In genomic region chr19:16198162-16198561, GRCm38 (mm10) we compare ENCODE assay signal across 12 mouse cellular contexts.
DNase-seq lines count a peak whose midpoint lies in the region; ATAC-seq and TF ChIP-seq lines count a peak whose summit lies in the region.
"Had no signal": no experiment of that assay in that cellular context is flagged by ENCODE, and none has a peak within 500 bp of the region (broad histone marks: within the 10 kb centered on the region; RNA-seq: fewer than 3 reads in every experiment).

No protein-coding gene starts in this region.

- no peak for TF ChIP-seq EP300 in heart, postnatal 0 days (IDR thresholded peaks at IDR 0.05; ENCODE audit: low read depth)

- no peak for TF ChIP-seq POLR2A in cortical plate, adult 2 months (IDR thresholded peaks at IDR 0.05; ENCODE audit: extremely low read depth, insufficient read depth, low read length)

- intact Hi-C loops in left cerebral cortex, adult 2 months (cut with DNase I), result loop anchor here (10.0 kb wide), 1 partner anchor 133 kb away; no protein-coding TSS in a partner anchor

- peak; percentile 37 for TF ChIP-seq CTCF in heart, postnatal 0 days (IDR thresholded peaks at IDR 0.05; ENCODE audit: low read depth)
- peak; percentile 39 for TF ChIP-seq CTCF in left cerebral cortex, adult 2 months (IDR thresholded peaks at IDR 0.05)
- TF ChIP-seq CTCF in cortical plate, adult 2 months (IDR thresholded peaks at IDR 0.05; ENCODE audit: extremely low read depth, insufficient read depth, low read length), result peak; percentile 30; the same call in 1 of the 2 replicates

- H3K9me3 ChIP-seq in heart, postnatal 0 days (replicated peaks; ENCODE audit: control insufficient read depth, low read length), result no peaks in the 10 kb centered on the region
- no peaks in the 10 kb centered on the region for H3K9me3 ChIP-seq in heart, embryonic 12.5 days (replicated peaks)
- H3K9me3 ChIP-seq: embryonic facial prominence, embryonic 15.5 days; heart, embryonic 13.5 days; midbrain, embryonic 15.5 days had no signal

- H3K9ac ChIP-seq in heart, postnatal 0 days (replicated peaks; ENCODE audit: low read depth, low read length), result no peak overlapping the region
- no peak overlapping the region for H3K9ac ChIP-seq in heart, embryonic 12.5 days
- H3K9ac ChIP-seq: embryonic facial prominence, embryonic 15.5 days; heart, embryonic 13.5 days; midbrain, embryonic 15.5 days had no signal

- H3K4me1 ChIP-seq in heart, postnatal 0 days (ENCODE audit: control insufficient read depth, insufficient read depth), result peaks cover 3% of the 10 kb centered on the region; the same call in 1 of the 2 replicates
- H3K4me1 ChIP-seq in heart, embryonic 12.5 days (replicated peaks), result peaks cover 24% of the 10 kb centered on the region
- peaks cover 8% of the 10 kb centered on the region; the same call in 1 of the 2 replicates for H3K4me1 ChIP-seq in cortical plate, adult 2 months (ENCODE audit: control insufficient read depth, insufficient read depth, low read length)

- H3K27ac ChIP-seq in heart, postnatal 0 days (ENCODE audit: low read depth), result no peak overlapping the region
- no peak overlapping the region for H3K27ac ChIP-seq in heart, embryonic 12.5 days (ENCODE audit: poor library complexity, severe bottlenecking)
- no peak overlapping the region for H3K27ac ChIP-seq in left cerebral cortex, adult 2 months
- H3K27ac ChIP-seq in cortical plate, adult 2 months (ENCODE audit: insufficient read depth, low read length), result no peak overlapping the region
- H3K27ac ChIP-seq: embryonic facial prominence, embryonic 15.5 days; heart, embryonic 13.5 days had no signal

- ATAC-seq in heart, postnatal 0 days (ENCODE audit: insufficient read depth, low read depth), result no peak
- no peak for ATAC-seq in heart, embryonic 12.5 days (ENCODE audit: insufficient number of reproducible peaks, low FRiP score)
- ATAC-seq: activated CD4-positive, CD25-positive, alpha-beta regulatory T cell, adult 4 months had no signal

- DNase-seq in adrenal gland, postnatal 14 days, result peak; percentile 32
- no peak for DNase-seq in adrenal gland, adult 18-20 months (ENCODE audit: low spot score in 2 of 2)
- no peak for DNase-seq in heart, postnatal 0 days (ENCODE audit: low spot score)
- no peak for DNase-seq in left cerebral cortex, adult 2 months (ENCODE audit: extremely low spot score in 1 of 2, low spot score in 2 of 2)
- no peak for DNase-seq in left cerebral cortex, adult 18-20 months (ENCODE audit: low spot score in 2 of 2)
- DNase-seq in spleen, postnatal 4 days (ENCODE audit: low spot score in 2 of 2), result no peak

- H3K4me3 ChIP-seq in heart, postnatal 0 days (ENCODE audit: low read depth, low read length), result no peak overlapping the region
- H3K4me3 ChIP-seq in heart, embryonic 12.5 days, result no peak overlapping the region
- H3K4me3 ChIP-seq in left cerebral cortex, adult 2 months, result no peak overlapping the region
- no peak overlapping the region for H3K4me3 ChIP-seq in cortical plate, adult 2 months (ENCODE audit: insufficient read depth, low read length)
- H3K4me3 ChIP-seq: embryonic facial prominence, embryonic 15.5 days; heart, embryonic 13.5 days; midbrain, embryonic 15.5 days had no signal

- H3K4me2 ChIP-seq in heart, postnatal 0 days (ENCODE audit: low read depth, low read length), result no peak overlapping the region
- no peak overlapping the region for H3K4me2 ChIP-seq in heart, embryonic 12.5 days
- H3K4me2 ChIP-seq: embryonic facial prominence, embryonic 15.5 days; heart, embryonic 13.5 days; midbrain, embryonic 15.5 days had no signal

- no peaks in the 10 kb centered on the region for H3K27me3 ChIP-seq in heart, postnatal 0 days (ENCODE audit: control insufficient read depth, insufficient read depth, low read length)
- no peaks in the 10 kb centered on the region for H3K27me3 ChIP-seq in heart, embryonic 12.5 days (replicated peaks)
- H3K27me3 ChIP-seq: embryonic facial prominence, embryonic 15.5 days; heart, embryonic 13.5 days; midbrain, embryonic 15.5 days had no signal

- H3K36me3 ChIP-seq in heart, postnatal 0 days (replicated peaks; ENCODE audit: control insufficient read depth, insufficient read depth, low read length), result no peaks in the 10 kb centered on the region
- no peaks in the 10 kb centered on the region for H3K36me3 ChIP-seq in heart, embryonic 12.5 days
- H3K36me3 ChIP-seq: embryonic facial prominence, embryonic 15.5 days; heart, embryonic 13.5 days; midbrain, embryonic 15.5 days had no signal

- 81% methylated on average over 3 of the region's 3 CpGs for WGBS in heart, postnatal 0 days
- WGBS in heart, embryonic 12.5 days, result 84% methylated on average over 3 of the region's 3 CpGs
